Mouse (Mus musculus) bone marrow, adult 2 months (tissue): Measurements from ENCODE around the gene Arfgef3.
A peak's percentile ranks its signal among the peaks of the same experiment; 100 is the strongest.

Source experiments
- CTCF ChIP-seq: fragments of 200-500 bp; IDR thresholded peaks from 2 replicates; pipeline ENCODE4 v1.5.1; 2011; ENCODE audit warnings: low read length, control low read depth; ENCODE audit not compliant: control insufficient read depth, insufficient read depth
- POLR2A ChIP-seq: fragments of 200-500 bp; IDR thresholded peaks from 2 replicates; pipeline ENCODE4 v1.6.1; 2011; ENCODE audit warnings: low read depth, mild to moderate bottlenecking, control low read depth, low read length, borderline replicate concordance; ENCODE audit not compliant: control insufficient read depth

DNA sequence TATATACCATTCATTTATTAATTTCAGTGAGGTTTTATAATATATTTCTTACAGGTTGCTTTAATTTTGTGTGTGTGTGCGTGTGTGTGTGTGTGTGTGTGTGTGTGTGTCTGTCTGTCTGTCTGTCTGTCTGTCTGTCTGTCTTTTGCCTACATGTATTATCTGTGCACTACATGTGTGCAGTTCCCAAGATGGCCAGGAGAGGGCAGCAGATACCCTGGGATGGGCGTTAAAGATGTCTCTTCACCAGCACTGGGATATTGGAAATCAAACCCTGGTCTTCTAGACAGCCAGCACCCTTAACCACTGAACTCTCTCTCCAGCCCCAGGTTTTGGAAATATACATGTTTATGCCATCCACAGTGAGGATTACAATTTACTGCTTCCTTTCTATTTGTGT, 16.5 kb upstream of the Arfgef3 start:
- TF ChIP-seq CTCF, result peak; percentile 53
- TF ChIP-seq POLR2A, result no peak
